Mouse (Mus musculus) stomach, embryonic 15.5 days (tissue): Measurements from ENCODE around the gene Pld4. TPM values are rescaled to one million over a fixed set of nuclear protein-coding genes. Genes with fewer than 3 reads are reported as not detected.

Source experiments
- ATAC-seq: fragments of 200-750 bp; cut with Nextera tagmentation; 2 replicates; pipeline ENCODE4 v1.8.0; 2017; ENCODE audit warnings: low read depth, moderate number of reproducible peaks, moderate TSS enrichment; ENCODE audit not compliant: insufficient read depth, low FRiP score
- H3K27ac ChIP-seq: fragments of 300-500 bp; sonication (generic); 2 replicates; pipeline ENCODE4 v1.5.1; 2015; ENCODE audit warnings: mild to moderate bottlenecking, inconsistent platforms
- H3K27me3 ChIP-seq: fragments of 300-500 bp; sonication (generic); replicated peaks from 2 replicates; pipeline ENCODE4 v1.6.1; 2015; ENCODE audit warnings: inconsistent platforms
- H3K36me3 ChIP-seq: fragments of 300-500 bp; sonication (generic); 2 replicates; pipeline ENCODE4 v1.6.1; 2015; ENCODE audit warnings: inconsistent platforms
- H3K4me1 ChIP-seq: fragments of 300-500 bp; sonication (generic); 2 replicates; pipeline ENCODE4 v1.6.1; 2015; ENCODE audit warnings: inconsistent platforms
- H3K4me2 ChIP-seq: fragments of 300-500 bp; sonication (generic); 2 replicates; pipeline ENCODE4 v1.6.1; 2015; ENCODE audit warnings: mild to moderate bottlenecking, inconsistent platforms
- H3K4me3 ChIP-seq: fragments of 300-500 bp; sonication (generic); replicated peaks from 2 replicates; pipeline ENCODE4 v1.5.1; 2015; ENCODE audit warnings: inconsistent platforms
- H3K9ac ChIP-seq: fragments of 300-500 bp; sonication (generic); 2 replicates; pipeline ENCODE4 v1.6.1; 2015; ENCODE audit warnings: inconsistent platforms
- H3K9me3 ChIP-seq: fragments of 300-500 bp; sonication (generic); 2 replicates; pipeline ENCODE4 v1.6.1; 2016; ENCODE audit warnings: inconsistent platforms
- WGBS: fragments of 180-500 bp; shearing (Covaris S2); methylation state at CpG from one replicate; pipeline ENCODE4 v1.1.7; 2015; 5-methylcytosine and 5-hydroxymethylcytosine counted together
- polyA plus RNA-seq: library from polyadenylated mRNA; unstranded; fragments of >200 nt; fragmentation: Nextera tagmentation; extraction: Ambion mirVana; gene quantifications from 2 replicates; pipeline ENCODE4 v1.2.1, GENCODE M21; 2015

Pld4 gene
- polyA plus RNA-seq, 1 experiment from 2014 or later, result 16.8 TPM

DNA sequence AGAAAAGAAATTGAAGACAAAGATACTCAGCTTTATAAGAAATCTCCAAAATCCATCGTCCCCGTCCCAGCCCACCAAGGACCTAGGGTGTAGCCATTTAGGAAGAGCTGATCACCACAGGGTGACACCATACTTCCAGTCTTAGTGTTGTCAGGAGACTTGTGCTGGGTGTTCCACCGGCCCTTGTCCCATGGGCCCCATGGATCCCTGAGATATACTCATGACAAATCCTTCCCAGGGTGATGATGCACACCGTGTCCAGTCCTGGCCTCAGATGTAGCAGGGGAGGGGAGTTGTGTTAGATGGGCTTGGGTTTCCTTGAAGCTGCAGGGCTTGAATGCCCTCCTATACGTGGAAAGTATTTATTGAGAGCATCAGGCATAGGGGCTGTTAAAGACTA lies 2.6 kb upstream of the Pld4 start:
- 80% methylated on average over 5 of the region's 5 CpGs for WGBS
- no peak for ATAC-seq
- no peak overlapping the region for H3K9ac ChIP-seq

DNA sequence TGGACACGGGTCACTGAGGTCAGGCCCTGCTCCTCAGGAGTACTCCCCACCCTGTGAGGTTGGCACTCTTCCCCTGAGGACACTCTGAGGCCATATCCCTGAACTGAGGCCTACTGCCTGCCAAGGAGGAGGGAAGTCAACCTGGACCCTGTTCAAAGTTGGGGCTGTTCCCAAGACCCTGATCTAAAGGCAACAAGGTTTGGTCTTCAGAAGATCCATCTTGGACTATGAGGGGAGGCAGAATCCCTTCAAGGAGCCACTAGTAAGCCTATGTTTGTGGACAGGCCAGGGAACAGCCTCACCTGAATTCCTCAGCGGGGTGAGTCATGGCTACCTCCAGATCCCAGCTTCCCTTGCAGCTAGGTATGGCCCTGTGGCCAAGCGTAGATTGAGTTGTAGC lies 984 bp upstream of the Pld4 start:
- no peak for ATAC-seq
- H3K27ac ChIP-seq, result no peak overlapping the region
- no peaks in the 10 kb centered on the region for H3K36me3 ChIP-seq
- no peak overlapping the region for H3K4me2 ChIP-seq
- H3K4me3 ChIP-seq, result no peak overlapping the region
- H3K9ac ChIP-seq, result no peak overlapping the region
- H3K4me1 ChIP-seq, result no peaks in the 10 kb centered on the region
- no peaks in the 10 kb centered on the region for H3K9me3 ChIP-seq
- 85% methylated on average over 3 of the region's 3 CpGs for WGBS
- no peaks in the 10 kb centered on the region for H3K27me3 ChIP-seq

More for the DNA sequence above, 2.6 kb upstream of the Pld4 start:
- Histone ChIP-seq H3K36me3 (no peaks in the 10 kb centered on the region), H3K9me3 (no peaks in the 10 kb centered on the region), H3K27ac (no peak overlapping the region), H3K4me2 (no peak overlapping the region), H3K4me3 (no peak overlapping the region), H3K4me1 (no peaks in the 10 kb centered on the region), H3K27me3 (no peaks in the 10 kb centered on the region)

DNA sequence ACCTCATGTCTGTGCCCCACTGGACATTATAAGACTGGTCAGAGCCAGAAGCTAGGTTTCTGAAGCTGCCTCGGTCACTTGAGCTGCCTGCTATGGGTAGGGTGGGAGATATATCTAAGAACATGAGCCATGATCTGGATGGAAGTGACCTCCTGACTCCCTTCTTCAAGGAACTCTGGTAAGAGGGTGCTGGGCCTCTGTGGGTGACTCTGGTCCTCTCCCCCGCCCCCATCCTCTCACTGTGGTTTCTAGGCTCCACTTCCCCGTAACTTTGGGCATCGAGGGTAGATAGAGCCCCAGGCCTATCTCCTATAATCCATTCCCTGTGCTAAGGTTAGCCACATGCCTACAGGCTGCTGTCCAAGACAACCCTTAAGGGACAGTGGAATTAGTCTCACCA lies 956 bp downstream of the Pld4 start:
- no peak overlapping the region for H3K4me2 ChIP-seq
- H3K4me1 ChIP-seq, result no peaks in the 10 kb centered on the region
- WGBS, result 95% methylated on average over 4 of the region's 4 CpGs
- H3K36me3 ChIP-seq, result no peaks in the 10 kb centered on the region
- no peaks in the 10 kb centered on the region for H3K27me3 ChIP-seq
- H3K9ac ChIP-seq, result no peak overlapping the region
- no peak for ATAC-seq
- no peak overlapping the region for H3K27ac ChIP-seq
- H3K9me3 ChIP-seq, result no peaks in the 10 kb centered on the region
- H3K4me3 ChIP-seq, result no peak overlapping the region

DNA sequence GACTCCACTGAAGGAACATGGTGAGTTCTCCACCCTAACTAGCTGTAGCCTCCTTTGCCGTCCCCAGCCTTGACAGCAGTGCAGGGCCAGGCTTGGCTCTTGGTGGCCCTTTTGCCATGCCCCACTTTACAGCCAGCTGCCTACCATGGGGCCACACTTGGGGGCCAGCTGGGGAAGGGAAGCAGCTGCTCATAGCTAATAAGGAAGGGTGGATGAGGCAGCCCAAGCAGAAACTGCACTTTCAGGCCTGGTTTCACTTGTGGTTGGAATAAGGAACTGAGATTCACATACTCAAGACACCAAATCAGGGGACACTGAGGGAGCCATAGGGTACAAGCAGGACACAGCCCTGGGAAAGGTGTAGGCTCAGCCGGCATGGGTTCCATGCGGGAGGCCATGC lies 1.6 kb downstream of the Pld4 start:
- no peaks in the 10 kb centered on the region for H3K36me3 ChIP-seq
- H3K4me3 ChIP-seq, result no peak overlapping the region
- no peak overlapping the region for H3K27ac ChIP-seq
- no peaks in the 10 kb centered on the region for H3K27me3 ChIP-seq
- no peak overlapping the region for H3K9ac ChIP-seq
- 89% methylated on average over 3 of the region's 3 CpGs for WGBS
- no peak overlapping the region for H3K4me2 ChIP-seq
- no peaks in the 10 kb centered on the region for H3K9me3 ChIP-seq
- ATAC-seq, result no peak
- H3K4me1 ChIP-seq, result no peaks in the 10 kb centered on the region

DNA sequence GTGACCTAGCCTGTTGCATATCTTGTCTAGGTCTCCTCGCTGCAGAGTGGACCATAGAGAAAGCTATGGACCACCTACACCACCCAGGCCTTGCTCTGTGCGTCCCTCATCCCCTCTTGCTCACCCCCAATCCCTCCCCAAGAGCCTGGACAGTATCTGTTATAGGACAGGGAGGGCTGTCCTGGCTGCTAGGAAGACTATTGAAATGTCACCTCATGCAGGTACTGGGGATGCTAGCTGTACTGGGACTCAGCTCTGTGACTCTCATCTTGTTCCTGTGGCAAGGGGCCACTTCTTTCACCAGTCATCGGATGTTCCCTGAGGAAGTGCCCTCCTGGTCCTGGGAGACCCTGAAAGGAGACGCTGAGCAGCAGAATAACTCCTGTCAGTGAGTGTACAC lies 2.7 kb downstream of the Pld4 start:
- no peaks in the 10 kb centered on the region for H3K27me3 ChIP-seq
- ATAC-seq, result no peak
- WGBS, result 83% methylated on average over 4 of the region's 4 CpGs
- H3K4me3 ChIP-seq, result no peak overlapping the region
- no peaks in the 10 kb centered on the region for H3K4me1 ChIP-seq
- H3K4me2 ChIP-seq, result no peak overlapping the region
- H3K9ac ChIP-seq, result no peak overlapping the region
- H3K36me3 ChIP-seq, result no peaks in the 10 kb centered on the region
- H3K27ac ChIP-seq, result no peak overlapping the region
- H3K9me3 ChIP-seq, result no peaks in the 10 kb centered on the region

DNA sequence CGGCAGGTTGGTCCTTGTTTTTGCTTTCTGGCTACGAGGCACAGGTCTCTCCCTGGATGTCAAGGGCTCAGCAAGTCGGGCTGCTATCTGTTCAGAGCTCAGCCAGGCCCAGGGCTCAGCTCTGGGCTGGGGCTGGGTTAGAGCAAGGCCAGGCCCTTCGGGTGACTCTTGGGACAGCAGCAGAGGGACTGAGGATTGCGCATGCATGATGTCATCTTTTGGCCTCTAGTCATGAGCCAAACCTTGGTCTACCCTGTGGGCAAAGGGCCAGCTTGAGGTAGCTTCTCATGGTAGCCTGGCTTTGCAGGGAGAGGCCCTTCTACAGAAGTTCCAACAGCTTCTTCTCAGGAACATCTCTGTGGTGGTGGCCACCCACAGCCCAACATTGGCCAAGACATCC lies 3.7 kb downstream of the Pld4 start:
- no peaks in the 10 kb centered on the region for H3K9me3 ChIP-seq

DNA sequence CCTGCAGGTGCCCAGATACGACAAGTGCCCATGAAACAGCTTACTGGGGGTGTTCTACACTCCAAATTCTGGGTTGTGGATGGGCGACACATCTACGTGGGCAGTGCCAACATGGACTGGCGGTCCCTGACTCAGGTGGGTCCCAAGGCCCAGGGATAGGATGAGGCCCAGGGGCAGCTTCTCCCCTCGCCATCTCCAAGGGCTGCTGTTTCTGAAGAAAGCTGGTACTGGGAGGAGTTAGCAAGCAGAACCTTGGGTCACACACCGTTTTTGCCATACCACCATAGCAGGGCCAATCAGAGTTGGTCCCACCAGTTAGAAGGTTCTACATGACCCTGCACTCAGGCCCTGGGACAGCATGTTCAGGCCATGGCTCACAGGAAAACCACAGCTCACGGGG lies 4.5 kb downstream of the Pld4 start:
- no peak overlapping the region for H3K9ac ChIP-seq
- WGBS, result 88% methylated on average over 7 of the region's 7 CpGs
- H3K36me3 ChIP-seq, result no peaks in the 10 kb centered on the region
- H3K4me3 ChIP-seq, result no peak overlapping the region
- H3K4me1 ChIP-seq, result no peaks in the 10 kb centered on the region
- H3K27me3 ChIP-seq, result no peaks in the 10 kb centered on the region
- no peak overlapping the region for H3K27ac ChIP-seq
- no peak overlapping the region for H3K4me2 ChIP-seq
- no peaks in the 10 kb centered on the region for H3K9me3 ChIP-seq
- ATAC-seq, result no peak

More for the DNA sequence above, 3.7 kb downstream of the Pld4 start:
- ATAC-seq, result no peak
- Histone ChIP-seq H3K4me2 (no peak overlapping the region), H3K4me1 (no peaks in the 10 kb centered on the region), H3K4me3 (no peak overlapping the region), H3K27me3 (no peaks in the 10 kb centered on the region), H3K9ac (no peak overlapping the region), H3K36me3 (no peaks in the 10 kb centered on the region), H3K27ac (no peak overlapping the region)
- WGBS, result 81% methylated on average over 5 of the region's 5 CpGs

DNA sequence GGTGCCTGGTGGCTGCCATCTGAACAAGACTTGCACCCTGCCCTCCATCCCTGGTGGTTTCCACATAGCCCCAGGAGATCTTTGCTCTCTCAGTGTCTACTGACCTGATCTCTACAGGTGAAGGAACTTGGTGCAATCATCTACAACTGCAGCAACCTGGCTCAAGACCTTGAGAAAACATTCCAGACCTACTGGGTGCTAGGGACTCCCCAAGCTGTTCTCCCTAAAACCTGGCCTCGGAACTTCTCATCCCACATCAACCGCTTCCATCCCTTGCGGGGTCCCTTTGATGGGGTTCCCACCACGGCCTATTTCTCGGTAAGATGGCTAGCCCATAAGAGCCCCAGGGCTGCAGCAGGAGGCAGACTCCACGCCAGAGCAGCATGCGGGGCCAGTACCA lies 6.1 kb downstream of the Pld4 start:
- no peak for ATAC-seq
- Histone ChIP-seq H3K4me2 (no peak overlapping the region), H3K27ac (no peak overlapping the region), H3K36me3 (no peaks in the 10 kb centered on the region), H3K4me1 (no peaks in the 10 kb centered on the region), H3K4me3 (no peak overlapping the region), H3K9ac (no peak overlapping the region), H3K27me3 (no peaks in the 10 kb centered on the region), H3K9me3 (no peaks in the 10 kb centered on the region)
- WGBS, result 87% methylated on average over 7 of the region's 7 CpGs

DNA sequence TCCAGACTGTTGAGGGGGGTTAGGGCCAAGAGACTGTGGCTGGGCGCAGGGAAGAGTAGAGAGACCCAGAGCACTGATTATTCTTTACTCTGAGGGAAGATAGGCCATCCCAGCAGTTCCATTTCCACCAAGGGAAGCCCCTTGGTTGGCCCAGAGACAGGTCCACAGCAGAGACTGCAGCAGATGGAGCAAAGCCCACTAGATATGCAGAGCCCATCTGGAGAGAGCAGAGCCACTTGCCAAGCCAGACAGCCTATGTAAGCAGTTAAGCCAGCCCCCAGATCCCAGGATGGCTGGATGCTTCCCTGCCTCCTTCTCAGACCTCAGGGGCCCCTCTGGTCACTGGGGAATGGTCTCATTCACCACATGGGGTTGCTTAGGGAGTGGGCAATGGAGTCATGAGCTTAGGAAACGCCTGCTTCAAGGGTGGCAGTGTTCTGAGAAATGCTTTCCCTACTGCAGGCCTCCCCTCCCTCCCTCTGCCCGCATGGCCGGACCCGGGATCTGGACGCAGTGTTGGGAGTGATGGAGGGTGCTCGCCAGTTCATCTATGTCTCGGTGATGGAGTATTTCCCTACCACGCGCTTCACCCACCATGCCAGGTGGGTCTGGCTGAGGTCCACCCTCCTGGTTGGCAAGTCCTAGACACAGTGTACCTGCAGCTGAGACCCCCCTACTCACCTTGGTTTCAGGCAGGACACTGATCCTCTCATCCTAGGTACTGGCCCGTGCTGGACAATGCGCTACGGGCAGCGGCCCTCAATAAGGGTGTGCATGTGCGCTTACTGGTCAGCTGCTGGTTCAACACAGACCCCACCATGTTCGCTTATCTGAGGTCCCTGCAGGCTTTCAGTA lies 6.8 kb downstream of the Pld4 start:
- Histone ChIP-seq H3K9ac (no peak overlapping the region), H3K27me3 (no peaks in the 10 kb centered on the region), H3K27ac (no peak overlapping the region), H3K36me3 (no peaks in the 10 kb centered on the region), H3K4me2 (no peak overlapping the region), H3K4me3 (no peak overlapping the region), H3K9me3 (no peaks in the 10 kb centered on the region), H3K4me1 (no peaks in the 10 kb centered on the region)
- ATAC-seq, result no peak
- WGBS, result 87% methylated on average over 16 of the region's 16 CpGs

DNA sequence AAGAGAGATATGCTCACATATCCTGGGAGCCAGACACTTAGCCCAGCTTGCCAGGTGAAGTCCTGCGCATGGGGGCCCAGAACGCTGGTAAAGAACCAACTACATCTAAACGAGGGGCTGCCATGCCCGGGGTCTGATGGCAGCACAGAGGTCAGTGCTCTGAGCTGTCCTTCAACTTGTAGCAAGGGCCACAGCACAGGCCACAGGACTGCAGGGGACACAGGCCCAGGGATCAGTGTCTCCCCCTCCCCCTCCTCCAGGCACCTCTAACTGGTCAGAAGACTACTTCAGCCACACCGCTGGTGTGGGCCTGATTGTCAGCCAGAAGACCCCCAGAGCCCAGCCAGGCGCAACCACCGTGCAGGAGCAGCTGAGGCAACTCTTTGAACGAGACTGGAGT lies 7.7 kb downstream of the Pld4 start:
- 80% methylated on average over 8 of the region's 8 CpGs for whole genome bisulfite sequencing
- Histone ChIP-seq H3K27ac (no peak overlapping the region), H3K9me3 (no peaks in the 10 kb centered on the region), H3K4me2 (no peak overlapping the region), H3K36me3 (no peaks in the 10 kb centered on the region), H3K9ac (no peak overlapping the region), H3K27me3 (no peaks in the 10 kb centered on the region), H3K4me3 (no peak overlapping the region), H3K4me1 (no peaks in the 10 kb centered on the region)
- ATAC-seq, result no peak

DNA sequence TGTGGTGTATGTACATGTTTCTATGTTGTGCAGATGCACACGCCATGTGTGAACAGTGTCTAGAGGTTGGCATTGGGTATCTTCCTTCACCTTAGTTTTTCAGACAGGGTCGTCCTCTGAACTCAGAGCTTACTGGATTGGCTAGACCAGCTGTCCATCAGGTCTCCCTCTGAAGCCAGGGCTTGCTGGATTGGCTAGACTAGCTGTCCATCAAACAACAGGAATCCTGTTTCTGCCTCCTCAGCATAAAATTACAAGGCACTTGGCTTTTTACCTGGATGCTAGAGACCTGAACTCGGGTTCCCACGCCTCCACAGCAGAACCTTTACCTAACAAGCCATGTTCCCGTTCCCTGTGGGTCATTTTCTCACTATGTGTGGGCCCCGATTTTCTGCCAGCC lies 8.6 kb downstream of the Pld4 start:
- H3K4me1 ChIP-seq, result no peaks in the 10 kb centered on the region
- no peaks in the 10 kb centered on the region for H3K9me3 ChIP-seq
- no peak for ATAC-seq
- 84% methylated on average over 6 of the region's 6 CpGs for WGBS
- no peaks in the 10 kb centered on the region for H3K36me3 ChIP-seq
- no peak overlapping the region for H3K4me2 ChIP-seq
- no peak overlapping the region for H3K9ac ChIP-seq
- no peak overlapping the region for H3K4me3 ChIP-seq
- H3K27me3 ChIP-seq, result no peaks in the 10 kb centered on the region
- no peak overlapping the region for H3K27ac ChIP-seq

DNA sequence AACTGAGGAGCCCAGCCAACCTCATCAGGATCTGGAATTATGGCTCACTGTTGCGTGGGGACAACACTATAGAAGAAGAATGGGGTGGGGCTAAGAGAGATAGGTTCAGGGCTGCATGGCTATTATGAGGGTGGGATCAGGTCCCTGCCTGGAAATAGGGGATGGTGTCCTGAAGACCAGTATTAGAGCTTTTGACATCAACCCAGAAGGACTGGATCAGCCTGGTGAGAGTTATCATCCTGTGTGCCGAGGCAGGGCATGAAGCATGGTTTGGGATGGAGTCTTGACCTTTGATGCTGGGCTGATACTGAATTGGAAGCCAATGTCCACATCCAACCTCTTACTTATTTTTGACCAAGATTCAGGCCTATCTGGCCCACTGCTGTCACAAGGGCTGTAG lies 9.3 kb downstream of the Pld4 start:
- no peaks in the 10 kb centered on the region for H3K9me3 ChIP-seq
- WGBS, result 86% methylated on average over 2 of the region's 2 CpGs
- no peaks in the 10 kb centered on the region for H3K4me1 ChIP-seq
- H3K27ac ChIP-seq, result no peak overlapping the region
- H3K36me3 ChIP-seq, result no peaks in the 10 kb centered on the region
- no peak overlapping the region for H3K4me2 ChIP-seq
- no peak overlapping the region for H3K4me3 ChIP-seq
- H3K9ac ChIP-seq, result no peak overlapping the region
- no peak for ATAC-seq
- H3K27me3 ChIP-seq, result no peaks in the 10 kb centered on the region

DNA sequence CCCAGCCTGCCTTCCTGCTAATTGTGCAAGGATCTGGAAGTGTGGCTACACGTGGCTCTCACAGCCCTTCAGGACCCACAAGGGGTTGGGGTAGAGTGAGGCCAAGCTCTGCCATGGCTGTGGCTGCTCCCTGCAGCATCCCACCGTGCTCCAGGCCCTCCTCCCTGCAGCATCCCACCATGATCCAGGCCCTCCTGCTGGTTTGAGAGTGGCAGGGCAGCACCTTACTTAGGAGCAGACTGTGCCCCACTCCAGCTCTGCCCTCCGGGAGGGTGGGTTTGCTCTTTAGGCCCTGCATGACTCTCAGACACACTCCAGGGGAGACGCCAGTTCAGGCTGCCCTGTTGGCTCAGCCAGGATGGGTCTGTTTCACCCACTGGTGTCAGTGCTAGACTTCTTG lies 9.9 kb downstream of the Pld4 start:
- 74% methylated on average over 4 of the region's 4 CpGs for WGBS
- ATAC-seq, result no peak
- no peak overlapping the region for H3K9ac ChIP-seq
- no peaks in the 10 kb centered on the region for H3K27me3 ChIP-seq
- H3K4me3 ChIP-seq, result no peak overlapping the region
- H3K9me3 ChIP-seq, result no peaks in the 10 kb centered on the region
- H3K4me1 ChIP-seq, result no peaks in the 10 kb centered on the region
- H3K36me3 ChIP-seq, result no peaks in the 10 kb centered on the region
- no peak overlapping the region for H3K27ac ChIP-seq
- H3K4me2 ChIP-seq, result no peak overlapping the region
